Mouse (Mus musculus): Measurements from ENCODE around the gene Tbx19. TPM values are rescaled to one million over a fixed set of nuclear protein-coding genes. Genes with fewer than 3 reads are reported as not detected.

Tbx19 gene
- total and polyA plus RNA-seq, 3 experiments, result 0.04 to 0.66 (median 0.44) TPM

- Histone ChIP-seq H3K4me2 (ENCODE audit: insufficient read depth, low read depth, poor library complexity, severe bottlenecking) (no peak overlapping the region), H3K27ac (ENCODE audit: insufficient read depth, low read depth) (no peak overlapping the region), H3K79me2 (replicated peaks; ENCODE audit: control insufficient read depth, extremely low read depth, insufficient read depth, poor library complexity, severe bottlenecking) (no peaks in the 10 kb centered on the region), H3K27me3 (replicated peaks) (no peaks in the 10 kb centered on the region), H3K4me1 (ENCODE audit: control insufficient read depth in 1 of 2, insufficient read depth in 2 of 2) (peaks cover 0 to 2% of the 10 kb centered on the region in 2 experiments; a peak in 1 of 4 replicates), H3K4me3 (replicated peaks in 1 of 3; ENCODE audit: low read depth in 2 of 3, low read length in 2 of 3, poor library complexity in 1 of 3) (no peak overlapping the region), H3K9ac (ENCODE audit: insufficient read depth, low read depth) (no peak overlapping the region), H3K36me3 (replicated peaks in 1 of 2; ENCODE audit: control insufficient read depth in 1 of 2, insufficient read depth in 1 of 2, low read length in 1 of 2) (no peaks in the 10 kb centered on the region), H3K9me3 (replicated peaks; ENCODE audit: low read length) (no peaks in the 10 kb centered on the region)
- in situ Hi-C loops (cut with MboI; ENCODE audit: low pct_ligation_motif_present, low pct_unique_long_range_greater_than_20kb, low sequenced_read_pairs) (loop anchor here (25.0 kb wide), 1 partner anchor 793 kb away; the partner anchor contains the start of genes Blzf1 and Nme7), dilution Hi-C loops (cut with MboI; ENCODE audit: extremely low pct_ligation_motif_present, extremely low pct_unique_long_range_greater_than_20kb, low sequenced_read_pairs) (no loop called here)
- no peak for DNase-seq (ENCODE audit: extremely low read depth)
- TF ChIP-seq ZKSCAN1 (IDR thresholded peaks at IDR 0.05; ENCODE audit: borderline replicate concordance, low read depth, low read length) (no peak), RAD21 (IDR thresholded peaks at IDR 0.05; ENCODE audit: low read depth, low read length) (no peak)
Measured at GRCm38 (mm10) chr1:165105270-165106010, 55.1 kb downstream of the Tbx19 start.

- Histone ChIP-seq H3K27me3 (replicated peaks) (no peaks in the 10 kb centered on the region), H3K4me1 (ENCODE audit: control insufficient read depth in 1 of 2, insufficient read depth in 2 of 2) (peaks cover 0 to 2% of the 10 kb centered on the region in 2 experiments; a peak in 1 of 4 replicates), H3K9me3 (replicated peaks; ENCODE audit: low read length) (no peaks in the 10 kb centered on the region), H3K36me3 (replicated peaks in 1 of 2; ENCODE audit: control insufficient read depth in 1 of 2, insufficient read depth in 1 of 2, low read length in 1 of 2) (no peaks in the 10 kb centered on the region), H3K4me3 (replicated peaks in 1 of 3; ENCODE audit: low read depth in 2 of 3, low read length in 2 of 3, poor library complexity in 1 of 3) (no peak overlapping the region), H3K4me2 (ENCODE audit: insufficient read depth, low read depth, poor library complexity, severe bottlenecking) (no peak overlapping the region), H3K79me2 (replicated peaks; ENCODE audit: control insufficient read depth, extremely low read depth, insufficient read depth, poor library complexity, severe bottlenecking) (no peaks in the 10 kb centered on the region), H3K9ac (ENCODE audit: insufficient read depth, low read depth) (no peak overlapping the region), H3K27ac (ENCODE audit: insufficient read depth, low read depth) (no peak overlapping the region)
- TF ChIP-seq ZNF384 (IDR thresholded peaks at IDR 0.05; ENCODE audit: low read depth, low read length) (no peak), POLR2AphosphoS2 (IDR thresholded peaks at IDR 0.05; ENCODE audit: low read depth, low read length) (no peak), ZC3H11A (IDR thresholded peaks at IDR 0.05; ENCODE audit: low read depth, low read length) (no peak), CHD2 (IDR thresholded peaks at IDR 0.05; ENCODE audit: low read length) (no peak), POLR2A (IDR thresholded peaks at IDR 0.05; ENCODE audit: low read depth, low read length) (no peak)
- in situ Hi-C loops (cut with MboI; ENCODE audit: low pct_ligation_motif_present, low pct_unique_long_range_greater_than_20kb, low sequenced_read_pairs) (loop anchor here (25.0 kb wide), 1 partner anchor 792 kb away; the partner anchor contains the start of genes Blzf1 and Nme7), dilution Hi-C loops (cut with MboI; ENCODE audit: extremely low pct_ligation_motif_present, extremely low pct_unique_long_range_greater_than_20kb, low sequenced_read_pairs) (no loop called here)
- DNase-seq (ENCODE audit: extremely low read depth), result no peak
Measured at GRCm38 (mm10) chr1:165104707-165105259, 55.8 kb downstream of the Tbx19 start.

- no peaks in the 10 kb centered on the region for H3K9me3 ChIP-seq (replicated peaks; ENCODE audit: low read length)
- no peaks in the 10 kb centered on the region for H3K27me3 ChIP-seq (replicated peaks)
- dilution Hi-C loops (cut with MboI; ENCODE audit: extremely low pct_ligation_motif_present, extremely low pct_unique_long_range_greater_than_20kb, low sequenced_read_pairs), result no loop called here
- no peaks in the 10 kb centered on the region for H3K79me2 ChIP-seq (replicated peaks; ENCODE audit: control insufficient read depth, extremely low read depth, insufficient read depth, poor library complexity, severe bottlenecking)
- no peak overlapping the region for H3K4me2 ChIP-seq (ENCODE audit: insufficient read depth, low read depth, poor library complexity, severe bottlenecking)
- DNase-seq (ENCODE audit: extremely low read depth), result no peak
- in situ Hi-C loops (cut with MboI; ENCODE audit: low pct_ligation_motif_present, low pct_unique_long_range_greater_than_20kb, low sequenced_read_pairs), result no loop called here
- H3K4me3 ChIP-seq (replicated peaks in 1 of 3; ENCODE audit: low read depth in 2 of 3, low read length in 2 of 3, poor library complexity in 1 of 3), result no peak overlapping the region
- no peak overlapping the region for H3K9ac ChIP-seq (ENCODE audit: insufficient read depth, low read depth)
- TF ChIP-seq RAD21 (IDR thresholded peaks at IDR 0.05; ENCODE audit: low read depth, low read length), result no peak
- no peak for TF ChIP-seq NELFE (IDR thresholded peaks at IDR 0.05; ENCODE audit: low read depth, low read length)
- no peak for TF ChIP-seq JUN (IDR thresholded peaks at IDR 0.05; ENCODE audit: insufficient read depth, low read depth, low read length)
- TF ChIP-seq NRF1 (IDR thresholded peaks at IDR 0.05; ENCODE audit: low read depth, low read length), result no peak
- no peak for TF ChIP-seq BHLHE40 (IDR thresholded peaks at IDR 0.05; ENCODE audit: low read depth, low read length)
- TF ChIP-seq SMC3 (IDR thresholded peaks at IDR 0.05; ENCODE audit: low read depth, low read length), result no peak
- TF ChIP-seq MAFK (IDR thresholded peaks at IDR 0.05; ENCODE audit: insufficient replicate concordance, low read length), result no peak
- TF ChIP-seq ETS1 (conservative IDR thresholded peaks at IDR 0.05; ENCODE audit: low read depth, low read length), result no peak
- TF ChIP-seq EP300 (IDR thresholded peaks at IDR 0.05; ENCODE audit: low read length), result no peak
- no peak for TF ChIP-seq ZKSCAN1 (IDR thresholded peaks at IDR 0.05; ENCODE audit: borderline replicate concordance, low read depth, low read length)
- no peak for TF ChIP-seq CHD1 (IDR thresholded peaks at IDR 0.05; ENCODE audit: low read depth, low read length)
- no peak for TF ChIP-seq USF2 (conservative IDR thresholded peaks at IDR 0.05; ENCODE audit: low read depth, low read length)
- TF ChIP-seq TCF12 (IDR thresholded peaks at IDR 0.05; ENCODE audit: low read depth, low read length), result no peak
- no peak for TF ChIP-seq MAZ (IDR thresholded peaks at IDR 0.05; ENCODE audit: low read depth, low read length)
- TF ChIP-seq MEF2A (IDR thresholded peaks at IDR 0.05; ENCODE audit: borderline replicate concordance, low read depth, low read length), result no peak
- TF ChIP-seq POLR2AphosphoS2 (IDR thresholded peaks at IDR 0.05; ENCODE audit: low read depth, low read length), result no peak
- no peak for TF ChIP-seq KAT2A (IDR thresholded peaks at IDR 0.05; ENCODE audit: insufficient replicate concordance, low read length)
- no peak for TF ChIP-seq ELF1 (IDR thresholded peaks at IDR 0.05; ENCODE audit: low read depth, low read length)
- TF ChIP-seq PAX5 (IDR thresholded peaks at IDR 0.05; ENCODE audit: low read length), result no peak
- H3K27ac ChIP-seq (ENCODE audit: insufficient read depth, low read depth), result no peak overlapping the region
- H3K4me1 ChIP-seq (ENCODE audit: control insufficient read depth in 1 of 2, insufficient read depth in 2 of 2), result peaks cover 0 to 2% of the 10 kb centered on the region in 2 experiments; a peak in 1 of 4 replicates
- H3K36me3 ChIP-seq (replicated peaks in 1 of 2; ENCODE audit: control insufficient read depth in 1 of 2, insufficient read depth in 1 of 2, low read length in 1 of 2), result no peaks in the 10 kb centered on the region
Measured at GRCm38 (mm10) chr1:165099569-165099968, 61.0 kb downstream of the Tbx19 start.
